Mouse (Mus musculus) MEL (cell line): Measurements from ENCODE around the gene Trappc6a. TPM values are rescaled to one million over a fixed set of nuclear protein-coding genes. Genes with fewer than 3 reads are reported as not detected.

Source experiments
- DNase-seq: peaks from one replicate; pipeline ENCODE4 v3.0.0; 2011; ENCODE audit warnings: low read depth, low spot score
- H3K27ac ChIP-seq: 2 replicates; pipeline ENCODE4 v1.5.1; 2012; ENCODE audit warnings: low read depth, mild to moderate bottlenecking, control low read depth, low read length, moderate library complexity; ENCODE audit not compliant: control insufficient read depth
- H3K27me3 ChIP-seq, 2 experiments: fragments of 150-350 bp in 1 of 2; sonication (generic) in 1 of 2; 2 replicates each; pipeline ENCODE4 v1.6.1; 2012; ENCODE audit warnings: low read length in 2 of 2, mild to moderate bottlenecking in 2 of 2, improper control_type of control experiment in 1 of 2, moderate library complexity in 1 of 2; ENCODE audit not compliant: insufficient read depth in 2 of 2, control insufficient read depth in 1 of 2
- H3K36me3 ChIP-seq, 2 experiments: 2 replicates each; pipeline ENCODE4 v1.6.1; 2012 to 2014; ENCODE audit warnings: low read length in 2 of 2, improper control_type of control experiment in 1 of 2, inconsistent platforms in 1 of 2, mild to moderate bottlenecking in 1 of 2; ENCODE audit not compliant: insufficient read depth in 2 of 2, control insufficient read depth in 1 of 2
- H3K4me1 ChIP-seq, 2 experiments: fragments of 150-350 bp in 1 of 2; sonication (generic) in 1 of 2; 2 replicates each; pipeline ENCODE4 v1.6.1; 2012; ENCODE audit warnings: low read length in 2 of 2, improper control_type of control experiment in 1 of 2, mild to moderate bottlenecking in 1 of 2; ENCODE audit not compliant: insufficient read depth in 2 of 2, control insufficient read depth in 1 of 2
- H3K4me3 ChIP-seq, 2 experiments: fragments of 150-350 bp in 1 of 2; sonication (generic) in 1 of 2; 2 replicates each; pipeline ENCODE4 v1.5.1; 2012; ENCODE audit warnings: low read depth in 2 of 2, low read length in 2 of 2, mild to moderate bottlenecking in 2 of 2, moderate library complexity in 2 of 2, control low read depth in 1 of 2, improper control_type of control experiment in 1 of 2; ENCODE audit not compliant: control insufficient read depth in 1 of 2, insufficient read depth in 1 of 2
- H3K79me2 ChIP-seq: 2 replicates; pipeline ENCODE4 v1.6.1; 2012; ENCODE audit warnings: mild to moderate bottlenecking, low read length, moderate library complexity; ENCODE audit not compliant: control insufficient read depth, poor library complexity, insufficient read depth
- H3K9ac ChIP-seq: 2 replicates; pipeline ENCODE4 v1.6.1; 2012; ENCODE audit warnings: low read depth, mild to moderate bottlenecking, control low read depth, low read length, moderate library complexity; ENCODE audit not compliant: control insufficient read depth, poor library complexity, severe bottlenecking
- H3K9me3 ChIP-seq: fragments of 150-350 bp; sonication (generic); replicated peaks from 2 replicates; pipeline ENCODE4 v1.6.1; 2012; ENCODE audit warnings: mild to moderate bottlenecking, low read length, improper control_type of control experiment, moderate library complexity; ENCODE audit not compliant: insufficient read depth
- BHLHE40 ChIP-seq: IDR thresholded peaks from 2 replicates; pipeline ENCODE4 v1.6.1; 2012; ENCODE audit warnings: low read depth, mild to moderate bottlenecking, inconsistent platforms, low read length, improper control_type of control experiment, borderline replicate concordance
- CHD2 ChIP-seq: IDR thresholded peaks from 2 replicates; pipeline ENCODE4 v1.6.1; 2011; ENCODE audit warnings: low read length, improper control_type of control experiment
- ELF1 ChIP-seq: IDR thresholded peaks from 2 replicates; pipeline ENCODE4 v1.6.1; 2014; ENCODE audit warnings: low read depth, mild to moderate bottlenecking, inconsistent platforms, low read length, improper control_type of control experiment, moderate library complexity
- EP300 ChIP-seq, 2 experiments: IDR thresholded peaks; 2 replicates each; pipeline ENCODE4 v1.6.1; 2011; ENCODE audit warnings: improper control_type of control experiment in 2 of 2, low read length in 2 of 2, low read depth in 1 of 2, mild to moderate bottlenecking in 1 of 2
- HCFC1 ChIP-seq: IDR thresholded peaks from 2 replicates; pipeline ENCODE4 v1.6.1; 2012; ENCODE audit warnings: low read depth, mild to moderate bottlenecking, inconsistent platforms, low read length, improper control_type of control experiment, moderate library complexity
- MAZ ChIP-seq: IDR thresholded peaks from 2 replicates; pipeline ENCODE4 v1.6.1; 2012; ENCODE audit warnings: low read depth, mild to moderate bottlenecking, inconsistent platforms, low read length, improper control_type of control experiment
- MXI1 ChIP-seq: IDR thresholded peaks from 2 replicates; pipeline ENCODE4 v1.6.1; 2011; ENCODE audit warnings: mild to moderate bottlenecking, low read depth, low read length, improper control_type of control experiment
- MYC ChIP-seq: IDR thresholded peaks from 2 replicates; pipeline ENCODE4 v1.6.1; 2011; ENCODE audit warnings: low read depth, mild to moderate bottlenecking, low read length, improper control_type of control experiment, moderate library complexity
- NELFE ChIP-seq: IDR thresholded peaks from 2 replicates; pipeline ENCODE4 v1.6.1; 2011; ENCODE audit warnings: low read depth, low read length, improper control_type of control experiment
- NRF1 ChIP-seq: IDR thresholded peaks from 2 replicates; pipeline ENCODE4 v1.6.1; 2014; ENCODE audit warnings: low read depth, mild to moderate bottlenecking, inconsistent platforms, low read length, improper control_type of control experiment, moderate library complexity; ENCODE audit not compliant: poor library complexity, insufficient read depth, severe bottlenecking
- POLR2AphosphoS5 ChIP-seq: IDR thresholded peaks from 2 replicates; pipeline ENCODE4 v1.6.1; 2012; ENCODE audit warnings: low read depth, borderline replicate concordance, mild to moderate bottlenecking, inconsistent platforms, low read length, moderate library complexity, mixed read lengths
- RAD21 ChIP-seq: IDR thresholded peaks from 2 replicates; pipeline ENCODE4 v1.6.1; 2011; ENCODE audit warnings: mild to moderate bottlenecking, low read depth, low read length, improper control_type of control experiment
- SMC3 ChIP-seq: IDR thresholded peaks from 2 replicates; pipeline ENCODE4 v1.6.1; 2011; ENCODE audit warnings: low read depth, low read length, improper control_type of control experiment
- TAL1 ChIP-seq: IDR thresholded peaks from 2 replicates; pipeline ENCODE4 v1.6.1; 2012; ENCODE audit warnings: mild to moderate bottlenecking, inconsistent platforms, low read length, moderate library complexity, mixed read lengths
- USF1 ChIP-seq: IDR thresholded peaks from 2 replicates; pipeline ENCODE4 v1.6.1; 2014; ENCODE audit warnings: low read depth, mild to moderate bottlenecking, inconsistent platforms, low read length, improper control_type of control experiment, moderate library complexity
- ZC3H11A ChIP-seq: IDR thresholded peaks from 2 replicates; pipeline ENCODE4 v1.6.1; 2012; ENCODE audit warnings: low read depth, mild to moderate bottlenecking, inconsistent platforms, low read length, improper control_type of control experiment
- ZMIZ1 ChIP-seq: IDR thresholded peaks from 2 replicates; pipeline ENCODE4 v1.6.1; 2012; ENCODE audit warnings: low read depth, mild to moderate bottlenecking, inconsistent platforms, low read length, improper control_type of control experiment, moderate library complexity
- polyA plus RNA-seq, 2 experiments: library from polyadenylated mRNA; stranded (reverse) in 1 of 2; unstranded in 1 of 2; fragments of >175 nt in 1 of 2; fragments of >200 nt in 1 of 2; gene quantifications; 2 replicates each; pipeline versions ENCODE4 v1.2.1 to v1.2.4; 2012; ENCODE audit warnings: low replicate concordance in 2 of 2, low read depth in 1 of 2; ENCODE audit not compliant: insufficient read length in 2 of 2, insufficient read depth in 1 of 2, missing spikeins in 1 of 2
- total RNA-seq: library from RNA; depleted of rRNA; stranded (reverse); fragments of 300-350 nt; gene quantifications from 2 replicates; pipeline ENCODE4 v1.2.3, GENCODE M21; 2012

Gene Trappc6a
- total and polyA plus RNA-seq, 3 experiments = 82.8 to 88.2 TPM; not detected in 1

DNA sequence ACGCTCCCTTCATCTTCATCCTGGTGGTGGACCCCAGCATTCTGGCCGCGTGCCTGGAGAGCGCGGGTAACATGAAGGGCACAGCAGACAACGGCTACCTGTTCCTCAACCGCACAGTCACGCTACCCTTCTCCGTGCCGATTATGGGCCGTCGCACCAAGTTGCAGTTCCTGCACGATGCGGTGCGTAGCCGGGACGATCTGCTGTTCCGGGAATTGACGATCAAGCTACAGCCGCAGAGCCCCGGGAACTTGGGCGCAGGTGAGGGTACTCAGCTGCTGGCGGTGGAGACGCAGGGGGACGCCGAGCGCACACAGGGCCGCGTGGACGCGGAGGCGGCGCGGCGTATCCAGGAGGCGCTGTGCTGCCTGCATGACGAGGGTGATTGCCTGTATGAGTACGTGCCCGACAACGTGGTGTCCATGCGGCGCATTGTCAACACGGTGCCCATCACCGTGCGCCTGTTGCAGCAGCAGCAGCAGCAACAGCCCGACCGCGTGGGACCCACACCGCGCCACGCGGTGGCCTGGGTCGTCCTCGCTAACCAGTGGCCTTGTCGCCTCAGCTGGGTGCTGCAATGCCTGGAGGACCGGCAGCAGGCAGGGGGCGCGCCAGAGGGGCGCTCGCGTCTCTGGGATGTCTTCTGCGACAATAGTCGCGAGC lies 15.7 kb downstream of the Trappc6a start:
- no peaks in the 10 kb centered on the region for H3K27me3 ChIP-seq
- H3K36me3 ChIP-seq = no peaks in the 10 kb centered on the region
- DNase-seq = no peak
- H3K27ac ChIP-seq = no peak overlapping the region
- H3K9me3 ChIP-seq = no peaks in the 10 kb centered on the region
- H3K4me1 ChIP-seq = peaks cover 0 to 4% of the 10 kb centered on the region in 2 experiments; a peak in 2 of 4 replicates
- H3K79me2 ChIP-seq = peaks cover 2% of the 10 kb centered on the region; the same call in 1 of the 2 replicates
- H3K4me3 ChIP-seq = no peak overlapping the region
- TF ChIP-seq BHLHE40 (no peak), ZC3H11A (no peak), NELFE (no peak), ELF1 (no peak), EP300 (IDR thresholded peaks at IDR 0.05; ENCODE audit: low read depth in 1 of 2, low read length in 2 of 2) (no peak), CHD2 (no peak), TAL1 (no peak), USF1 (no peak), SMC3 (no peak), MYC (no peak), MAZ (no peak), ZMIZ1 (no peak), NRF1 (no peak)
- no peak overlapping the region for H3K9ac ChIP-seq

DNA sequence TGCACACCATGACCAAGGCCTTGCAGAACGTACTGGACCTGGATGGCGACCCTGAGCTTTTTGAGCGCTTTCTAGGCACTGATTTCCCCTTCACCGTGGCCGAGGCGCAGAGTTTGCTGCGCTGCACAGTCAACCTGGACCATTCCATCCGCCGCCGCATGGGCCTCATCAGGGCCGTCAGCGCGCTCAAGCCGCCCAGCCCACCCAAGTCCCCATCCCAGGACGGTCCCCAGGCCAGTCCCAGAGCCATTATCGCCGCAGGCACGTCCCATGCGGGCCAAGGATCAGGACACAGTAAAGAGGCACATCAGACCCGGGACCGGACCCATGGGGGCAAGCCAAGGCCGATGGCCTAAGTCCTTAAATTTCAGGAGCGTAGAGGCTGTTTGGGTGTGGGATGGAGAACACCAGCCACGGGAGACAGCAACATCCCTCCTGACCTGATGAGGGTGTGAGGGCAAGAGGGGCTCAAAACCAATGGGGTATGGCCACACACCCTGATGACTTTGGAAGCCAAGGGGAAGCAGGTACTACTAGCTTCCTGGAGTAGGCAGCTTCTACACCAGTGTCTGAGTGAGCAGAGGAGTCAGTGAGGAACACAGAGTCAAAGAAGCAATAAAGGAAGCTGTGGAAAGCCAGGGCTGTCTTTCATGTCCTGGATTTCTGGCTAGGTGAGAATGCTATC lies 16.4 kb downstream of the Trappc6a start:
- H3K79me2 ChIP-seq = peaks cover 2% of the 10 kb centered on the region; the same call in 1 of the 2 replicates
- no peak overlapping the region for H3K27ac ChIP-seq
- H3K9ac ChIP-seq = no peak overlapping the region
- H3K4me1 ChIP-seq = peaks cover 0 to 4% of the 10 kb centered on the region in 2 experiments; a peak in 2 of 4 replicates
- no peak for DNase-seq
- no peak overlapping the region for H3K4me3 ChIP-seq
- TF ChIP-seq MXI1 = no peak
- no peak for TF ChIP-seq POLR2AphosphoS5
- no peak for TF ChIP-seq ELF1
- no peak for TF ChIP-seq HCFC1
- TF ChIP-seq NRF1 = no peak
- no peak for TF ChIP-seq ZC3H11A
- TF ChIP-seq RAD21 = no peak
- no peaks in the 10 kb centered on the region for H3K27me3 ChIP-seq
- H3K36me3 ChIP-seq = no peaks in the 10 kb centered on the region
- no peaks in the 10 kb centered on the region for H3K9me3 ChIP-seq
